Mouse (Mus musculus) lung, embryonic 14.5 days (tissue): ENCODE data around the gene Frmd4a. TPM values are rescaled to one million over a fixed set of nuclear protein-coding genes. Genes with fewer than 3 reads are reported as not detected.

Experiments
- ATAC-seq: fragments of 200-750 bp; cut with Nextera tagmentation; 2 replicates; pipeline ENCODE4 v1.8.0; 2017; ENCODE audit warnings: mild to moderate bottlenecking, moderate TSS enrichment, moderate library complexity; ENCODE audit not compliant: insufficient read depth
- DNase-seq: peaks from one replicate; pipeline ENCODE4 v3.0.0-alpha.2; 2015
- H3K27ac ChIP-seq: fragments of 300-500 bp; sonication (generic); 2 replicates; pipeline ENCODE4 v1.5.1; 2014; ENCODE audit warnings: low read depth, mild to moderate bottlenecking, moderate library complexity
- H3K27me3 ChIP-seq: fragments of 300-500 bp; sonication (generic); 2 replicates; pipeline ENCODE4 v1.6.1; 2014; ENCODE audit warnings: low read length, control low read depth; ENCODE audit not compliant: insufficient read depth
- H3K36me3 ChIP-seq: fragments of 300-500 bp; sonication (generic); 2 replicates; pipeline ENCODE4 v1.6.1; 2014; ENCODE audit warnings: control low read depth; ENCODE audit not compliant: insufficient read depth
- H3K4me1 ChIP-seq: fragments of 300-500 bp; sonication (generic); 2 replicates; pipeline ENCODE4 v1.6.1; 2014; ENCODE audit warnings: antibody characterized with exemption, control low read depth; ENCODE audit not compliant: insufficient read depth
- H3K4me2 ChIP-seq: fragments of 300-500 bp; sonication (generic); 2 replicates; pipeline ENCODE4 v1.6.1; 2014; ENCODE audit warnings: mild to moderate bottlenecking
- H3K4me3 ChIP-seq: fragments of 300-500 bp; sonication (generic); 2 replicates; pipeline ENCODE4 v1.5.1; 2014; ENCODE audit warnings: low read depth, low read length
- H3K9ac ChIP-seq: fragments of 300-500 bp; sonication (generic); 2 replicates; pipeline ENCODE4 v1.6.1; 2014
- H3K9me3 ChIP-seq: fragments of 300-500 bp; sonication (generic); 2 replicates; pipeline ENCODE4 v1.6.1; 2016; ENCODE audit warnings: low read depth, low read length, control low read depth
- CTCF ChIP-seq: IDR thresholded peaks from 2 replicates; pipeline ENCODE4 v1.5.1; 2016; ENCODE audit warnings: antibody characterized with exemption, low read depth
- WGBS: fragments of 180-500 bp; shearing (Covaris S2); extraction: QIAGEN DNeasy Blood & Tissue Kit; methylation state at CpG from one replicate; pipeline ENCODE4 v1.1.7; 2014; 5-methylcytosine and 5-hydroxymethylcytosine counted together
- polyA plus RNA-seq: library from polyadenylated mRNA; unstranded; fragments of >200 nt; fragmentation: Nextera tagmentation; extraction: Ambion mirVana; gene quantifications from 2 replicates; pipeline ENCODE4 v1.2.1, GENCODE M21; 2014

Frmd4a gene
- polyA plus RNA-seq, 1 experiment from 2014 or later = 37.1 TPM

GRCm38 (mm10) chr2:4316589-4316988 lies 299.1 kb downstream of the Frmd4a start:
- Histone ChIP-seq H3K27ac (no peak overlapping the region), H3K36me3 (no peaks in the 10 kb centered on the region), H3K4me1 (no peaks in the 10 kb centered on the region), H3K9ac (no peak overlapping the region), H3K27me3 (no peaks in the 10 kb centered on the region), H3K4me3 (no peak overlapping the region), H3K9me3 (no peaks in the 10 kb centered on the region), H3K4me2 (no peak overlapping the region)
- DNase-seq = peak; percentile 69
- peak; percentile 69 for TF ChIP-seq CTCF
- 52% methylated on average over 2 of the region's 2 CpGs for WGBS
- ATAC-seq = peak; percentile 28; the same call in 1 of the 2 replicates

DNA sequence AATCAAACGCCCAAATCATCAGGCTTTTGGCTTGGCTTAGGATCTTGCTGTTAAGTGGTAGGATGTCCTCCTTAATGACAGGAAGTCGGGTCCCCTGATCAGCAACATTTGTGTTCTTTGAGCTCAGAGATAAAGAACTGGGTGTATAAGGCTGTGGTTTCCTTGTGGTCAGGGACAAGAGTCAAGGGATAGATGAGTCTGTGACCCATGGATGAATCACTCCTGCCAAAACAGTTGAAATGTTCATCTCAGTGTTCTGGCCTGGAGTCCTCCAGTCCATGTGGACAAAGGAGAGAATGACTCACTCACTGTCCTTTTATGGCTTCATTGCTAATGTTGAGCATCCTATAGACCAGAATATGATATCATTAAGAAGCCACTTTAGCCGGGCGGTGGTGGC lies 300.6 kb downstream of the Frmd4a start:
- Histone ChIP-seq H3K4me2 (no peak overlapping the region), H3K27me3 (no peaks in the 10 kb centered on the region), H3K9me3 (no peaks in the 10 kb centered on the region), H3K27ac (no peak overlapping the region), H3K4me3 (no peak overlapping the region), H3K4me1 (no peaks in the 10 kb centered on the region), H3K36me3 (no peaks in the 10 kb centered on the region), H3K9ac (no peak overlapping the region)
- DNase-seq (no peak), ATAC-seq (no peak)
- no peak for TF ChIP-seq CTCF
- WGBS = 61% methylated on average over 4 of the region's 4 CpGs

- Histone ChIP-seq H3K4me3 (no peak overlapping the region), H3K9me3 (no peaks in the 10 kb centered on the region), H3K27ac (peak overlapping the region; percentile 49; the same call in 1 of the 2 replicates), H3K4me2 (no peak overlapping the region), H3K36me3 (no peaks in the 10 kb centered on the region), H3K4me1 (no peaks in the 10 kb centered on the region), H3K27me3 (no peaks in the 10 kb centered on the region), H3K9ac (no peak overlapping the region)
- TF ChIP-seq CTCF = no peak
- peak; percentile 42 for DNase-seq
- WGBS = 48% methylated on average over 9 of the region's 9 CpGs
- ATAC-seq = peak; percentile 28; the same call in 1 of the 2 replicates
Observed at GRCm38 (mm10) chr2:4326241-4327010, 308.9 kb downstream of the Frmd4a start.

- Histone ChIP-seq H3K27ac (peak overlapping the region; percentile 49; the same call in 1 of the 2 replicates), H3K9ac (no peak overlapping the region), H3K36me3 (no peaks in the 10 kb centered on the region), H3K4me3 (no peak overlapping the region), H3K4me1 (no peaks in the 10 kb centered on the region), H3K27me3 (no peaks in the 10 kb centered on the region), H3K9me3 (no peaks in the 10 kb centered on the region), H3K4me2 (no peak overlapping the region)
- WGBS = 55% methylated on average over 4 of the region's 4 CpGs
- DNase-seq = no peak
- ATAC-seq = no peak; the same call in 1 of the 2 replicates
- TF ChIP-seq CTCF = no peak
Observed at GRCm38 (mm10) chr2:4327011-4327340, 309.5 kb downstream of the Frmd4a start.

- DNase-seq = peak; percentile 66
- Histone ChIP-seq H3K36me3 (no peaks in the 10 kb centered on the region), H3K27me3 (no peaks in the 10 kb centered on the region), H3K4me2 (no peak overlapping the region), H3K27ac (peak overlapping the region; percentile 13; the same call in 1 of the 2 replicates), H3K4me1 (0 out of 2 replicates have a peak, but pooled peaks cover 4% of the 10 kb centered on the region), H3K9me3 (no peaks in the 10 kb centered on the region), H3K4me3 (no peak overlapping the region), H3K9ac (no peak overlapping the region)
- no peak for ATAC-seq
- no peak for TF ChIP-seq CTCF
- WGBS = 39% methylated on average over 8 of the region's 8 CpGs
Observed at GRCm38 (mm10) chr2:4332441-4332840, 314.9 kb downstream of the Frmd4a start.

GRCm38 (mm10) chr2:4334201-4334600 lies 316.7 kb downstream of the Frmd4a start:
- DNase-seq (peak; percentile 94), ATAC-seq (peak; percentile 95)
- Histone ChIP-seq H3K9me3 (no peaks in the 10 kb centered on the region), H3K27ac (no peak overlapping the region; the same call in 1 of the 2 replicates), H3K4me2 (no peak overlapping the region), H3K4me3 (no peak overlapping the region), H3K36me3 (no peaks in the 10 kb centered on the region), H3K27me3 (no peaks in the 10 kb centered on the region), H3K9ac (no peak overlapping the region), H3K4me1 (peaks cover 7% of the 10 kb centered on the region; the same call in 1 of the 2 replicates)
- 23% methylated on average over 4 of the region's 4 CpGs for WGBS
- no peak for TF ChIP-seq CTCF

DNA sequence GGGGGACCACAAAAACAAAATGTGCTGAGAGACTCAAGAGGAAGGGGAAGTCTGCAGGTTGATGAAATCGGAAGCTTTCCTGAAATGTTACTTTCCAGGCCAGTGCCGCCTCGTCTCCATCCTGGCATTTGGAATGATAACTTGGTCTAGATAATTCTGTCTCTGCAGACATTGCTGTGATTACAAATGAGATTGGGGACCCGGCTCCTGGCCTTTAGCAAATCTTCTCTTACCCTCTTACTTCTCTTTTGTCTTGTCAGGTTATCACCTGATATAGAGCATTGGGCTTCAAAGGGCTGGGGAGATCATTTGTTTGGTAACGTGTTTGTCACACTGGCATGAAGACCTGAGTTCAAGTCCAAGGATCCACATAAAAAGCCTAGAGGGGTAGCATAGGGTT lies 317.4 kb downstream of the Frmd4a start:
- Histone ChIP-seq H3K27me3 (no peaks in the 10 kb centered on the region), H3K27ac (no peak overlapping the region), H3K36me3 (no peaks in the 10 kb centered on the region), H3K9me3 (no peaks in the 10 kb centered on the region), H3K4me3 (no peak overlapping the region), H3K9ac (no peak overlapping the region), H3K4me2 (no peak overlapping the region), H3K4me1 (peaks cover 8% of the 10 kb centered on the region; the same call in 1 of the 2 replicates)
- DNase-seq (no peak), ATAC-seq (no peak)
- 68% methylated on average over 5 of the region's 5 CpGs for WGBS
- TF ChIP-seq CTCF = no peak
